Mouse (Mus musculus) CH12.LX (cell line): Measurements from ENCODE around the gene Tdrd3.

Experiments used
- CTCF ChIP-seq, 2 experiments: IDR thresholded peaks in 1 of 2; conservative IDR thresholded peaks in 1 of 2; 2 replicates each; pipeline ENCODE4 v1.5.1; 2011 to 2012; ENCODE audit warnings: low read depth in 2 of 2, low read length in 2 of 2, improper control_type of control experiment in 1 of 2, inconsistent platforms in 1 of 2, mild to moderate bottlenecking in 1 of 2, moderate library complexity in 1 of 2
- E2F4 ChIP-seq: IDR thresholded peaks from 2 replicates; pipeline ENCODE4 v1.6.1; 2011; ENCODE audit warnings: low read depth, low read length, improper control_type of control experiment; ENCODE audit not compliant: insufficient replicate concordance
- EP300 ChIP-seq: IDR thresholded peaks from 2 replicates; pipeline ENCODE4 v1.6.1; 2011; ENCODE audit warnings: low read length, improper control_type of control experiment
- KAT2A ChIP-seq: IDR thresholded peaks from 2 replicates; pipeline ENCODE4 v1.6.1; 2012; ENCODE audit warnings: low read length, improper control_type of control experiment, inconsistent platforms; ENCODE audit not compliant: insufficient replicate concordance
- MAX ChIP-seq: IDR thresholded peaks from 2 replicates; pipeline ENCODE4 v1.6.1; 2011; ENCODE audit warnings: low read length, improper control_type of control experiment
- MEF2A ChIP-seq: IDR thresholded peaks from 2 replicates; pipeline ENCODE4 v1.6.1; 2014; ENCODE audit warnings: low read depth, mild to moderate bottlenecking, inconsistent platforms, low read length, improper control_type of control experiment, borderline replicate concordance
- POLR2A ChIP-seq: IDR thresholded peaks from 2 replicates; pipeline ENCODE4 v1.6.1; 2011; ENCODE audit warnings: low read depth, mild to moderate bottlenecking, improper control_type of control experiment, low read length
- RAD21 ChIP-seq: IDR thresholded peaks from 2 replicates; pipeline ENCODE4 v1.6.1; 2011; ENCODE audit warnings: low read depth, mild to moderate bottlenecking, low read length, improper control_type of control experiment, moderate library complexity
- SMC3 ChIP-seq: IDR thresholded peaks from 2 replicates; pipeline ENCODE4 v1.6.1; 2011; ENCODE audit warnings: low read depth, low read length, improper control_type of control experiment
- TBP ChIP-seq: conservative IDR thresholded peaks from 2 replicates; pipeline ENCODE4 v1.6.1; 2011; ENCODE audit warnings: low read depth, low read length, improper control_type of control experiment
- TCF12 ChIP-seq: IDR thresholded peaks from 2 replicates; pipeline ENCODE4 v1.6.1; 2014; ENCODE audit warnings: low read depth, mild to moderate bottlenecking, inconsistent platforms, low read length, improper control_type of control experiment
- USF1 ChIP-seq: IDR thresholded peaks from 2 replicates; pipeline ENCODE4 v1.6.1; 2014; ENCODE audit warnings: low read depth, mild to moderate bottlenecking, inconsistent platforms, low read length, improper control_type of control experiment
- ZMIZ1 ChIP-seq: IDR thresholded peaks from 2 replicates; pipeline ENCODE4 v1.6.1; 2012; ENCODE audit warnings: low read depth, mild to moderate bottlenecking, inconsistent platforms, low read length, improper control_type of control experiment

DNA sequence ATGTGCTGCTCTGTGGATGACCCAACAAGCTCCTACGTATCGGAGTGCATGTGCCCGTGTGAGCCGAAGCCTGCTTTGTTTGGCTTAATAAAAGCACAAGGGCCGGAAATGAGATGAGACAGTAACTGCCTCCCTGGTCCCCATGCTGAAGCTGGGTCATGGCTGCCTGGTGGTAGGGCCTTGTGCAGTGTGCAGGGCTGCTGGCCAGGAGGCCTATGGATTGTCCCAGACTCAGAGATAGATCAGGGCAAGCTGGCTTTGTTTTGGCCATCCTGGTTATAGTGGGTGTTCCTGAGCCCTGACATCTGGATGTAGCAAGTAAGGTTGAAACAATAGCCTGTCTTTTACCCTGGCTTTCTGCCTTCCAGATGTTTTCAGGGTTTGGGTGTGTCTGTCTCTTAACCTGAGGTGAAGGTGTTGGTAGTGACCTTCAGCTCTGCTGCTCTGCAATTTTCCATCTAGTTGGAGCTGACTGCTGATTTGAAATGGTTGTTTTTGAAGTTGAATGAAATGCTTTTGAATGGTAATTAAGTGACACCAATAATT is 39.3 kb downstream of the Tdrd3 start:
- no peak for TF ChIP-seq POLR2A
- TF ChIP-seq SMC3, result no peak
- no peak for TF ChIP-seq TCF12
- no peak for TF ChIP-seq E2F4
- no peak for TF ChIP-seq MAX
- no peak for TF ChIP-seq EP300
- TF ChIP-seq CTCF (conservative IDR thresholded peaks at IDR 0.05 in 1 of 2, IDR thresholded peaks at IDR 0.05 in 1 of 2; ENCODE audit: low read depth in 2 of 2, low read length in 2 of 2), result no peak
- TF ChIP-seq TBP, result no peak
- TF ChIP-seq MEF2A, result no peak
- no peak for TF ChIP-seq RAD21
- no peak for TF ChIP-seq USF1
- no peak for TF ChIP-seq ZMIZ1
- no peak for TF ChIP-seq KAT2A
